Mouse (Mus musculus) liver, embryonic 12.5 days (tissue): ENCODE measurements around the gene Efna4. TPM values are rescaled to one million over a fixed set of nuclear protein-coding genes. Genes with fewer than 3 reads are reported as not detected.
A peak's percentile ranks its signal among the peaks of the same experiment; 100 is the strongest.

Experiments used
- ATAC-seq: fragments of 200-750 bp; cut with Nextera tagmentation; 2 replicates; pipeline ENCODE4 v1.8.0; 2017; ENCODE audit warnings: moderate number of reproducible peaks, mild to moderate bottlenecking, moderate library complexity
- H3K27ac ChIP-seq: fragments of 300-500 bp; sonication (generic); 2 replicates; pipeline ENCODE4 v1.5.1; 2016; ENCODE audit warnings: mild to moderate bottlenecking
- H3K27me3 ChIP-seq: fragments of 300-500 bp; sonication (generic); replicated peaks from 2 replicates; pipeline ENCODE4 v1.6.1; 2016; ENCODE audit warnings: mild to moderate bottlenecking, moderate library complexity
- H3K36me3 ChIP-seq: fragments of 300-500 bp; sonication (generic); 2 replicates; pipeline ENCODE4 v1.6.1; 2016; ENCODE audit warnings: mild to moderate bottlenecking, moderate library complexity
- H3K4me1 ChIP-seq: fragments of 300-500 bp; sonication (generic); 2 replicates; pipeline ENCODE4 v1.6.1; 2016
- H3K4me2 ChIP-seq: fragments of 300-500 bp; sonication (generic); 2 replicates; pipeline ENCODE4 v1.6.1; 2016; ENCODE audit warnings: mild to moderate bottlenecking, moderate library complexity
- H3K4me3 ChIP-seq: fragments of 300-500 bp; sonication (generic); 2 replicates; pipeline ENCODE4 v1.5.1; 2016; ENCODE audit warnings: mild to moderate bottlenecking, moderate library complexity
- H3K9ac ChIP-seq: fragments of 300-500 bp; sonication (generic); 2 replicates; pipeline ENCODE4 v1.6.1; 2016; ENCODE audit warnings: mild to moderate bottlenecking, moderate library complexity
- H3K9me3 ChIP-seq: fragments of 300-500 bp; sonication (generic); replicated peaks from 2 replicates; pipeline ENCODE4 v1.6.1; 2016; ENCODE audit warnings: mild to moderate bottlenecking, moderate library complexity
- WGBS: fragments of 180-500 bp; shearing (Covaris S2); methylation state at CpG from one replicate; pipeline ENCODE4 v1.1.7; 2016; ENCODE audit not compliant: insufficient replicate concordance; 5-methylcytosine and 5-hydroxymethylcytosine counted together
- polyA plus RNA-seq: library from polyadenylated mRNA; unstranded; fragments of >200 nt; fragmentation: Nextera tagmentation; extraction: Ambion mirVana; gene quantifications from 2 replicates; pipeline ENCODE4 v1.2.1, GENCODE M21; 2016

Gene Efna4
- polyA plus RNA-seq, 1 experiment from 2014 or later, result 2.1 TPM

DNA sequence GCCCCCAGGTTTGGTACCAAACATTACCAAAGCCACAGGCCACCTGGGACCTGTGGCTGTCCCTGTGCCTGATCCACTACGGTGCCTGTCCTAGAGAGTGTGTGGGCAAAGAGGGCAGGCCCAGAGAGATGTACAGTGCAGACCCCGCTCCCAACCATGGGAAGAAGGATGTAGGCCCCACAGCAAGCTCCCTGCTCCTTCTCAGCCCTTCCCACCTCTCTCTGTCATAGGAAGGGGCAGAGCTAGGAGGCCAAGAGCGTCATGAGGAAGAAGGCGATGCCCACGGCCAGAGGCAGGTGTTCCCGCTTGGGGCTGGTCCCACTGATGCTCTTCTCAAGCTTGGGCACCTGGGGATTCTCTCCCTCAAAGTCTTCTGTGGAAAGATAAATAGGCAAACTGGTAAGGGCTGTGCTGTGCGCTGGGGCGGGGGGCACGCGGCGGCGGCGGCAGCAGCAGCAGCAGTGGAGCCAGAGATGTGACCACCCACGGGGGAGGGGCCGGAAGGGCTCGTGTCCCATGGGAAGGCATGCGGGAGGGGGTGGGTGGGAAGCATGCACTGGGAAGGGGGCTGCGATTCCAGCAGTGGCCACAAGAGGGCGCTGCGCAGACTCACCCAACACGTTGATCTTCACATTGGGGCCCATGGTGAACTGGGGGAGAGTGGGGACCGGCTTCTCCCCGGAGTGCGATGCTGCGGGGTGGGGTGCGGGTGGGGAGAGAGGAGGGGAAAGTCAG, 22.5 kb downstream of the Efna4 start:
- H3K27me3 ChIP-seq, result peaks cover 67% of the 10 kb centered on the region
- H3K4me2 ChIP-seq, result peak overlapping the region; percentile 56
- 0 out of 2 replicates have a peak, but pooled peaks have one; percentile 17 for ATAC-seq
- peak overlapping the region; percentile 21 for H3K4me3 ChIP-seq
- no peak overlapping the region for H3K9ac ChIP-seq
- no peaks in the 10 kb centered on the region for H3K9me3 ChIP-seq
- H3K4me1 ChIP-seq, result peaks cover 27% of the 10 kb centered on the region
- no peaks in the 10 kb centered on the region for H3K36me3 ChIP-seq
- H3K27ac ChIP-seq, result no peak overlapping the region
- 8% methylated on average over 26 of the region's 26 CpGs for WGBS

DNA sequence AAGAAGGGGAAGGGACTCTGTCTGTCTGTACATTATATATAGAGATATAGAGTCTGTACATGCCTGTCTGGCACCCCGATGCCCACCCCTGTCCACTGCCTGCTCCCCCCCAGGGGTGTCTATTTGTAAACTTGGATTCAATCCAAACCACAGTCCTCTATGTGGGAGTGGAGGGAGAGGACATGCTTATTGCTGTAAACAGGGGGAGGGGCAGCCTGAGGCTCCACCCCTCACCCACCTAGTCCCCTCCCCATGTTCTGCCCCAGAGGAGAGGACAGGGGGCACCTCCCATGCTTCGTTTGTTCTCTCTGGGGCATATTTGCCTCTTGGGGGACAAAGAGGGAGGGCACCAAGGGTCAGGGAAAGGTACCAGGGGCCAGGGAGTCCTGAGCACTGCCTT, 23.0 kb downstream of the Efna4 start:
- Histone ChIP-seq H3K9ac (no peak overlapping the region), H3K27ac (no peak overlapping the region), H3K4me1 (peaks cover 24% of the 10 kb centered on the region), H3K9me3 (no peaks in the 10 kb centered on the region), H3K27me3 (peaks cover 61% of the 10 kb centered on the region), H3K4me2 (no peak overlapping the region; the same call in 1 of the 2 replicates), H3K36me3 (no peaks in the 10 kb centered on the region), H3K4me3 (no peak overlapping the region)
- ATAC-seq, result 0 out of 2 replicates have a peak, but pooled peaks have one; percentile 14
- 48% methylated on average over 2 of the region's 2 CpGs for WGBS

DNA sequence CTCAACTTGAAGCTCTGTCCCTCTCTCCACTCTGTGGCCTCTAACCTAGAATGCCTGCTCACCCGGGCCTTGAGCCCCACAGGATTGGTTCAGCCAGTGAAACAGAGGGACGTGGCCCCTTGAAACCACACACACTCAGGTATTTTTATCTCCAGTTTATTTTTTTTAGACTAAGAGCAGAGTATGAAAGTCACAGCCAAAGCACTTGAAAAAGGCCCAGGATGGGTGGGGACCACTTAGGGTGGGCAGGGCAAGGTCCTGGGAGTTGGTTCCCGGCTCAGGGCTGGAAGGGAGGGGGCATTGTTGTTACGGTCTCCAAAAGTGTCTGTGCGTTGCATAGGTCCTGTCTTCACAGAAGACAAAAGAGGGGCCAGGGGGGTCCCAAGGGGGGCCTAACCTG, 23.5 kb downstream of the Efna4 start:
- 56% methylated on average over 5 of the region's 5 CpGs for WGBS
- no peak overlapping the region for H3K27ac ChIP-seq
- H3K27me3 ChIP-seq, result peaks cover 57% of the 10 kb centered on the region
- ATAC-seq, result 0 out of 2 replicates have a peak, but pooled peaks have one; percentile 12
- peaks cover 20% of the 10 kb centered on the region for H3K4me1 ChIP-seq
- no peak overlapping the region for H3K9ac ChIP-seq
- no peak overlapping the region for H3K4me3 ChIP-seq
- no peaks in the 10 kb centered on the region for H3K36me3 ChIP-seq
- no peaks in the 10 kb centered on the region for H3K9me3 ChIP-seq
- no peak overlapping the region for H3K4me2 ChIP-seq

DNA sequence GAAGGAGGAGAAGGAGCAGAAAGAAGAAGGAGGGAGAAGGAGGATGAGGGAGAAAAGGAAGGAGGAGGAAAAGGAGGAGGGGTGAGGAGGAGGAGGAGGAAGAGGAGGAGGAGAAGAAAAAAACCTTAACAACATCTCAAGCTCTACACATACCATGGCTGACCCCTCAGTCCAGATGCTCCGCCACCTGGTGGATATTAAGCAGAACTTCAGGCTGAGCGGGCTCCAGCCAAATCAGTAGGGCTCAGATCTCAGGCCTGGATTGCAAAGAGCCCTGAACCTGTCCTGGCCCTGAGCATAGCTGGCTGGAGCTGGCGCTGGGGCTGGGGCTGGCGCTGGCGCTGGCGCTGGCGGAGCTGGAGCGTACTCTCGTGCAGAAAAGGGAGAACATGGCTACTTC, 29.7 kb downstream of the Efna4 start:
- Histone ChIP-seq H3K4me1 (no peaks in the 10 kb centered on the region), H3K27ac (no peak overlapping the region), H3K27me3 (peaks cover 23% of the 10 kb centered on the region; the same call in 1 of the 2 replicates), H3K9me3 (no peaks in the 10 kb centered on the region), H3K4me2 (no peak overlapping the region), H3K36me3 (no peaks in the 10 kb centered on the region), H3K9ac (no peak overlapping the region), H3K4me3 (no peak overlapping the region)
- peak; percentile 51; the same call in 1 of the 2 replicates for ATAC-seq
- WGBS, result 4% methylated on average over 9 of the region's 9 CpGs

DNA sequence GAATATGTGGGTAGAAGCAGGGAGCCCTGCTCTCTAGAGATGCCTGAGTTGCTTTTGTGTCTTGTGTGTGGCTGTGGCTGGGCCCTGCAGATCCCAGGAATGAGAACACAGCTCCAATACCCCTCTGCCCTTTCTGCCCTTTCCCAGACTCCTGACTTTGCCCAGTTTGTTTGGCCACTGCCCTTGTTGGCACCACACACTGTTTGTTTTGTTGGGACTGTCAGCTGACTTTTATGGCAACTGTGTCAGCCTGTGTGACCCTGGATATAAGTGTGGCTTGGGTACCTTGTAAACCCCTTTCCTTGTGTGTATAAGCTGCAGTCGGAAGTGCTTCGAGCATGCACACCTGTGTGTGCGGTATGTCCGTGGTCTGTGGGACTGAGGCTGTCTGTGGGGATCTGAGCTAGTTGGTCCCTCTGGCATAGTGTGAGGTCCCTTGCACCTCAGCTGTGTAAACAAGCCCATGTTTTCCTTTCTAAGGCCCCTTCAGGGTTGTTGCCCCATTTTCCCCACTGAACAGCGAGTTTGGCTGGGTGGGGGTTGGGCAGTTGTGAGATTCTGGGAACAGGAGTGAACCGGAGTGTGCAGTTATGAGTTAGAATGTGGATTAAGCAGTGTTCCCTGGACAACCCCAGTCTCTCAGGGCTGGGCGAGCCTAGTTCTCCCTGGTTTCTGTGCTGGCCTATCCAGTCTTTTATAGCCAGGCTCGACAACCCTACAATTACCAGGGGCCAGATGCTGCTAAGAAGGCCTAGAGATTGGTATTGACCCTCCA, 32.1 kb downstream of the Efna4 start:
- H3K27ac ChIP-seq, result no peak overlapping the region
- ATAC-seq, result no peak
- 61% methylated on average over 8 of the region's 8 CpGs for WGBS

DNA sequence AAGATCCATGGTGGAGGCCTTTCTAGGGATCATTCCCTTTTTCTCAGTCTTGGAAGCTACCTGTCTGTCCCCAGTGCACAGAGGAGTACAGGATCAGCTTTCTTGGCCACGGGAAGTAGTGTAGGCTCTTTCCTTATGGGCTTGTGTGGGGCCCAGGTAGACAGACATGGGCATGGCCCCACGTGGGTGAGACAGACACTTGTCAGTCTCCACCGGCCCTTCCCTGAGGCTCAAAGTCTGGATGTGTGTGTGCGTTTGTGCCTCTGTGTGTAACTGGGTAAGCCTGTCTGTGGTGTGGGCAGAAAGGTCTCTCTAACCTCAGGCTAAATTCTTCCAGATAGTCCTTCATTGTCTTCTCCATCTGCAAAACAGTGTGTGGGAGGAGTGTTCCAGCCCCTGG, 32.7 kb downstream of the Efna4 start:
- 53% methylated on average over 4 of the region's 4 CpGs for WGBS
- Histone ChIP-seq H3K36me3 (no peaks in the 10 kb centered on the region), H3K27ac (no peak overlapping the region), H3K4me3 (no peak overlapping the region), H3K9me3 (no peaks in the 10 kb centered on the region), H3K27me3 (peaks cover 40% of the 10 kb centered on the region), H3K4me2 (no peak overlapping the region), H3K4me1 (no peaks in the 10 kb centered on the region), H3K9ac (no peak overlapping the region)
- no peak for ATAC-seq

More for the DNA sequence above, 32.1 kb downstream of the Efna4 start:
- no peak overlapping the region for H3K4me2 ChIP-seq
- H3K9me3 ChIP-seq, result no peaks in the 10 kb centered on the region
- H3K9ac ChIP-seq, result no peak overlapping the region
- H3K36me3 ChIP-seq, result no peaks in the 10 kb centered on the region
- peaks cover 33% of the 10 kb centered on the region for H3K27me3 ChIP-seq
- H3K4me3 ChIP-seq, result no peak overlapping the region
- H3K4me1 ChIP-seq, result no peaks in the 10 kb centered on the region

DNA sequence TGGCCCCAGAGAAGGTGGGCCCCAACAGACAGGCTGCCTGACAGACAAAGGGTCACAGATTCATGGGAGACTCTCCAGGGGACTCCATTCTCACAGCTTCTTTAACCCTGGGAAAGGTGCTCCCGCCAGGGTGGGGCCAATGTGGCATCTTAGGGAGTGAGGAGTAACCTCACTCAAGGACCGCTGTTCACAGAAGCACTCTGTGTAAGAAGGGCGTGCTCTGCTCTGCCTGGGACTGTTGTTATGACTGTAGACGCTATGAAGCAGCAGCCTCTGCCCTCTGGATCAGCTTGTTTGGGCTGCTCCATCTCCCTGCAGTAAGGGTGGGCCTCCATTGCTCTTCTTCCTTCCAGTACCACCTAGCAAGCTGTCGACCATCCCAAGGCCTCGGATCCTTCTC, 33.4 kb downstream of the Efna4 start:
- Histone ChIP-seq H3K4me2 (no peak overlapping the region), H3K36me3 (no peaks in the 10 kb centered on the region), H3K27ac (no peak overlapping the region), H3K27me3 (peaks cover 46% of the 10 kb centered on the region), H3K9me3 (no peaks in the 10 kb centered on the region), H3K9ac (no peak overlapping the region), H3K4me3 (no peak overlapping the region), H3K4me1 (no peaks in the 10 kb centered on the region)
- no peak for ATAC-seq
- WGBS, result 42% methylated on average over 6 of the region's 6 CpGs

DNA sequence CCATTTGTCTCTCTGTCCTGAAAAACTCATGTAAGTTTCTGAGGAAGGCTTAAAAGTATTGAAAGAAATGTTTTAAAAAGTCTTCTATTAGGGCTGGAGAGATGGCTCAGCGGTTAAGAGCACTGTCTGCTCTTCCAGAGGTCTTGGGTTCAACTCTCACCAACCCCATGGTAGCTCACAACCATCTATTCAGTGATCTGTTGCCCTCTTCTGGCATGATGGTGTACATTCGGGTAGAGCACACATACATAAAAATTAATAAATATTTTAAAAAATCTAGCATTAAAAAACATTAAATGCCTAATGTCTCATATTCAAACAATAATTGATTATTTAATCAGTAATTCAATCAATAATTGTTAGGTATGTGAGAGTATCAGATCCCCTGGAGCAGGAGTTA, 37.3 kb downstream of the Efna4 start:
- Histone ChIP-seq H3K27me3 (peaks cover 62% of the 10 kb centered on the region), H3K4me3 (no peak overlapping the region), H3K9me3 (no peaks in the 10 kb centered on the region), H3K36me3 (no peaks in the 10 kb centered on the region), H3K4me1 (no peaks in the 10 kb centered on the region), H3K4me2 (no peak overlapping the region), H3K9ac (no peak overlapping the region), H3K27ac (no peak overlapping the region)
- ATAC-seq, result no peak
- 45% methylated on average over 2 of the region's 2 CpGs for WGBS

DNA sequence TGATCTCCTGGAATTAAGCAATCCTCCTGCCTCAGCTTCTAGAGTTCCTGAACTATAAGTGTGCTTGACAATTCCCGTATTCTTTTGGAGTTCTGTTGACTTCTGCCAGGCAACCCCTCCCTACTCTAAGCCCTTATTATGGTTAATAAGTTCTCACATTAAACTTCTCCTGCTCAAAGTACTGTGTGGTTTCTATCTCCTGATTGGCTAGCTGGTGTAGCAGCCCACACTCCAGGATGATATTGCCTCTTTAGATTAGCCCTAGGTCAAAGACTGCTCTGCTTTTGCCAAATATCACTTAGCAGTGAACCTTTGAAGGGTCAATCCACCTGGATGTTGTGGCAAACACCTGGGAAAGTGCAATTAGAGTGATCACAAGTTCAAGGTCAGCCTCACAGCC, 37.8 kb downstream of the Efna4 start:
- Histone ChIP-seq H3K9me3 (no peaks in the 10 kb centered on the region), H3K27ac (no peak overlapping the region), H3K9ac (no peak overlapping the region), H3K4me3 (no peak overlapping the region), H3K4me1 (no peaks in the 10 kb centered on the region), H3K27me3 (peaks cover 62% of the 10 kb centered on the region), H3K36me3 (no peaks in the 10 kb centered on the region), H3K4me2 (peak overlapping the region; percentile 49; the same call in 1 of the 2 replicates)
- 35% methylated on average over 1 of the region's 1 CpGs for WGBS
- no peak for ATAC-seq

DNA sequence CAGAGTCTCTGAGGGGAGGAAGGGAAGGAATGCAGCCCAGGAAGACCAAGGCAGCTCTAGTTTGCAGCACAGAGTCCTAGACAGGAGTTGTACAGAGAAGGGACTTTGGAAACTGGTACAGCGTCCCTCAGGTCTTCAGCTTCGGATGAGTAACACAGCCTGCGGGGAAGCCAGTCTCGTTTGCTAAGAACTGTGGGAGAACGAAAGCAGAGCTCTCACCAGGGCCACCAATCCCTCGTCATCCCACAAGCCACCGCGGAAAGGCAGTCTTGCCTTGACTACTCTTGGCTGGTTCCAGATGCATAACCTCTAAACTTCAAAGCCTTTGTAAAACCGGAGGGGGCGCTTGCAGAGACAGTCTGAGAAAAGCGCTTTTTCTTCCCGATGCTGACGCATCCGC, 38.3 kb downstream of the Efna4 start:
- Histone ChIP-seq H3K9ac (no peak overlapping the region), H3K27me3 (peaks cover 57% of the 10 kb centered on the region), H3K4me2 (peak overlapping the region; percentile 49), H3K36me3 (no peaks in the 10 kb centered on the region), H3K4me3 (peak overlapping the region; percentile 6), H3K9me3 (no peaks in the 10 kb centered on the region), H3K27ac (no peak overlapping the region), H3K4me1 (no peaks in the 10 kb centered on the region)
- no peak for ATAC-seq
- WGBS, result 5% methylated on average over 14 of the region's 14 CpGs

DNA sequence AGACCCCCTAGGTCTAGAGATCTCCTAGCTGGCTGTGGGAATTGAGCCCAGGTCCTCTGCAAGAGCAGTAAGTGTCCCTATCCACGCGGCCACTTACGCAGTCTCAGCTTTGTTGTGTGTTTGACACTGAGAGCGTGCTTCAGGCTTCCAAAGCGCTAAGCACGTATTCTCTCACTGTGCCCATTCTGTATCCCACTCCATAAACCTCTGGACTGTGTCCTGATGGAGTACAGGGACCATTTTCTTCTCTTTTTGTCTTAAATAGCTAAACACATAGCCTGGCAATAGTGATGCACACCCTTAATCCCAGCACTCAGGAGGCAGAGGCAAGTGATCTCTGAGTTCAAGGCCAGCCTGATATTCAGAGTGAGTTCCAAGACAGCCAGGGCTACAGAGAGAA, 38.9 kb downstream of the Efna4 start:
- no peak for ATAC-seq
- no peak overlapping the region for H3K9ac ChIP-seq
- no peak overlapping the region; the same call in 1 of the 2 replicates for H3K4me2 ChIP-seq
- no peaks in the 10 kb centered on the region for H3K4me1 ChIP-seq
- H3K4me3 ChIP-seq, result no peak overlapping the region
- H3K27ac ChIP-seq, result no peak overlapping the region
- H3K36me3 ChIP-seq, result no peaks in the 10 kb centered on the region
- 73% methylated on average over 6 of the region's 6 CpGs for WGBS
- peaks cover 53% of the 10 kb centered on the region for H3K27me3 ChIP-seq
- H3K9me3 ChIP-seq, result no peaks in the 10 kb centered on the region

DNA sequence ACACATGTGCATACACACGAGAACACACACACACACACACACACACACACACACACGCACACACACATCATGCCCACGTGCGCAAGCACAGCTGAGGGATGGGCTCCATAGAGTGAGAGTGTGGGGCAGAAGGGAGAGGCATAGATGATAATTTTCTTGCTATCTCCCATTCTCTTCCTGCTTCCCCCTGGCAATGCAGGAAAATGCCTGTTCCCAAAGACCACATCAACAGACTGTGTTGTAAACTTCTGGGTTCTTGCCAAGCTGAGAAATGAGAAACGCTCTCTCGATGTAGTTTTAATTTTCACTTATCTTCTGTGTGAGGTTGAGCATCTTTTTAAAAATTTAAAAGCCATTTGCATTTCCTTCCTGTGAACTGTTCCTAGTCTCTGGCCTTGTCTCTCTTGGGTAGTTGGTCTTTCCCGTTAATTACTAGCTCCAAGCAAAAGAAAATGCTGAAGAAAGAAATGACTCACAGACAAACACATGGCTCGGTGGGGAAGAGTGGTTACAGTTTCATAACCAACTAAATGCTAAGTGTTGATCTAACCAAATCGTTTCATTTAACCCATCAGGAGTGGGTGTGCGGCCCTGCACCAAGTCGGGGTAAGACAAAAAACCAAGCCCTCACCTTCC, 40.9 kb downstream of the Efna4 start:
- H3K9ac ChIP-seq, result no peak overlapping the region
- H3K27ac ChIP-seq, result no peak overlapping the region
- H3K4me1 ChIP-seq, result peaks cover 9% of the 10 kb centered on the region
- ATAC-seq, result no peak
- peaks cover 46% of the 10 kb centered on the region for H3K27me3 ChIP-seq
- H3K4me2 ChIP-seq, result no peak overlapping the region
- WGBS, result 72% methylated on average over 11 of the region's 11 CpGs
- no peaks in the 10 kb centered on the region for H3K36me3 ChIP-seq
- H3K9me3 ChIP-seq, result no peaks in the 10 kb centered on the region
- H3K4me3 ChIP-seq, result no peak overlapping the region
